Mouse (Mus musculus): Measurements from ENCODE around the gene Zfp605.
"Not testable (repeated sequence)": the region's sequence is repeated elsewhere in the genome, so short reads cannot be mapped to it uniquely, and the experiment has no call there.

The Zfp605 gene

DNA sequence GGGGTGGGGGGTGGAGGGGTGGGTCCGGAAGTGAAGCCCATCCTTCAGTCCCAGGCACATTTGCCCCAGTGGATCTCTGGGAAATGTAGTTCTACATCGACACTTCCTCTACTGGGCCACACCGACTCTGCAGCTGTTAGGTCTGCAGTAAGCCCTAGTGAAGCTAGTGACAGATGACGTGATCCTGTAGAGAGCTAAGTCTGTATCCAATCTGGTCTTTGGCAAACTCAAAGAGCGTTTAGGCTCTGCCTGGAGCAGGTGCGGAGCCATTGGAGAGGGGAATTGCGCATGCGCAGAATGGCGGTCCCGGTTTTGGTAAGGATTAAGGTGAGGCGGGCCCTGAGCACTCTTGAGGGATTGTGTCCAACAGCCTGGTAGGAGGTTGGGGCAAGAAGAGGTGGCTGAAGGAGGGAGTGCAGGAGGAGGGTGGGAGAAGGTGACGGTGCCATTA lies at the start of gene Zfp605:
Gene Zfp605 (plus strand): TSS at position 102 of the 451 bp plus-strand sequence.
- peak; percentile 68 for DNase-seq (ENCODE audit: low read depth)

- DNase-seq (ENCODE audit: low read depth), result not testable (repeated sequence)
These were observed 37.5 kb upstream of the Zfp605 start, which contains the start of gene Gm17655 for GRCm38 (mm10) chr5:110072413-110072812. Gm17655 (minus strand) TSS chr5:110072513.

DNA sequence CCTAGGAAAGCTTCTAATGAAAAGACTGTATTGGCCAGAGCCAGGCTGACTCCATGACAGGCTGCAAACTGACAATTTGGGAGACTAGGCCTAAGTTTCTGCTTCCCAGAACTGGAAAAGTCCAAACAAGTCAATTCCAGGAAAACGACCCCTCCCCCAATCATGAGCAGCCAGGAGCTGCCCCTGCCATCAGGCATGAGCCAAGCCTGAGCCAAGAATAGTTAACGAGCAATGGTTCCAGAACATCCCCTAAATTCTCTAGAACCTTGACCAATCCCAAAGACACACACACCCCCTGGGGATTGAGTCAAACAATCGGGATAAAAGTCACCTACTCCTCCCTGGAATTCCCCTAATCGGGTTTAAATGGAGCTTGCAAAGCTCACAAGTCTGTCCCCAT lies 26.9 kb upstream of the Zfp605 start:
- no peak for DNase-seq (ENCODE audit: low read depth)

- DNase-seq (ENCODE audit: low read depth), result no peak
These were observed 23.6 kb upstream of the Zfp605 start for GRCm38 (mm10) chr5:110086161-110086866.

GRCm38 (mm10) chr5:110091546-110091945 lies 18.3 kb upstream of the Zfp605 start:
- no peak for DNase-seq (ENCODE audit: low read depth)

- peak; percentile 93 for DNase-seq (ENCODE audit: low read depth)
These were observed 15.7 kb upstream of the Zfp605 start, which contains the start of gene Gm35315 for GRCm38 (mm10) chr5:110094030-110094846. Gm35315 (minus strand) TSS chr5:110094420.

- DNase-seq (ENCODE audit: low read depth), result no peak
These were observed 15.1 kb upstream of the Zfp605 start for GRCm38 (mm10) chr5:110094847-110095213.

- DNase-seq (ENCODE audit: low read depth), result no peak
These were observed 10.9 kb upstream of the Zfp605 start for GRCm38 (mm10) chr5:110098991-110099477.

DNA sequence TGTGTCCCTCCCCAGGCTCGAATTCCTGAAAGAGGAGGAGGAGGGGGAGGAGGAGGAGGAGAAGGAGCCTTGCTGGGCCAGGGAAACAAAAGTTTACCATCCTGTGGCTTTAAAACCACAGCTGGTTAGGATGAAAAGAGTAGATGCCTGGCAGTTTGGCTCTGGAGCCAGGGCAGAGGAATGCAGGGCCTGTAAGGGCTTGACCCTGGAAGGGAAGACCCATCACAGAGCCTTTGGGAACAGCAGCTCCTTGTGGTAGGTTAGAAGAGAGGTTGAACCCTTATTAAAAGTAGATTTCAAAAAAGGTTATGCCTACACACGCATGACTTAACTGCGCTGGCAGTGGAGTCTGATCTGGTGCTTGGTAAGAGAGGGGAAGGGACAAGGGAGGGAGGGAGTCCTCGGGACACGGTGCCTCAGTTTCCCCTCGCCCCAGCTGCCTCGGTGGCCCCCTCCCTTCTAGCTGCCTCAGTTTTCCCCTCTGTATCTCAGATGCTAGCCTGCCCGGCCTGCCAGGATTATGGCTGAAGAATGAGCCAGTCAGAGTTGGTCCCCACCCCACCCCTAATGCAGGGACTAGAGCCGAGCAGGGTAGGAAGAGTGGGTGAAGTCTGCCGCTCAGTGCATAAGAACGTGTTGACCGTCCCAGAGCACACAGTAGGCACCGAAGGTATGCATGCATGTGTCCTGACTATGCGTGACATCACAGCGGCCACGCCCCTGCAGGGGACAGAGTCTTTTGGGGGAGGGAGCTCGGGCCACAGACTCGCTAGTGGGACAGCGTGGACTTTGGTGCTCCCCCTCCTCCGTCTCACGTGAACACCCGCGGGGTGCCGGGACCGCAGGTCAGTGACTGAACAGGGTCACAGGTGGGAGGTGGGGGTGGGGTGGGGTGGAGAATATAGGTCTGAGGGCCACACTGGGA lies 10.0 kb upstream of the Zfp605 start, which contains the start of gene Plcxd1:
Gene Plcxd1 (plus strand): TSS at position 314 of the 925 bp plus-strand sequence.
- DNase-seq (ENCODE audit: low read depth), result peak; percentile 42

- DNase-seq (ENCODE audit: low read depth), result no peak
These were observed 8.8 kb upstream of the Zfp605 start for GRCm38 (mm10) chr5:110100921-110101631.

GRCm38 (mm10) chr5:110101716-110102347 lies 8.1 kb upstream of the Zfp605 start:
- no peak for DNase-seq (ENCODE audit: low read depth)

DNA sequence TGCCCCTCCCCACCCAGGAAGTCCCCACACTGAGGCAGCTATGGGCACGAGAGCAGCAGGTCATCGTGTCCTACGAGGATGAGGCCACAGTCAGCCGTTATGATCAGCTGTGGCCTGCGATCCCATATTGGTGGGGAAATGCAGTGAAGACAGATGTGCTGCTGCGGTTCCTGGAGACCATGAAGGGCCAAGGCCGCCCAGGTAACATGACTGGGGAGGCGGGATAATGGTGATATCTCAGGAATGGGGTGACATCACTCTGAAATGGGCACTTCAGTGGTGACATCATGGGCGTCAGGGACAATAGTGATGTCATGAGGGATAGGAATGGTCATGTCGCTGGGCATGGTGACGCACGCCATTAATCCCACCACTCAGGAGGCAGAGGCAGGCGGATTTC lies 7.5 kb upstream of the Zfp605 start:
- DNase-seq (ENCODE audit: low read depth), result no peak

DNA sequence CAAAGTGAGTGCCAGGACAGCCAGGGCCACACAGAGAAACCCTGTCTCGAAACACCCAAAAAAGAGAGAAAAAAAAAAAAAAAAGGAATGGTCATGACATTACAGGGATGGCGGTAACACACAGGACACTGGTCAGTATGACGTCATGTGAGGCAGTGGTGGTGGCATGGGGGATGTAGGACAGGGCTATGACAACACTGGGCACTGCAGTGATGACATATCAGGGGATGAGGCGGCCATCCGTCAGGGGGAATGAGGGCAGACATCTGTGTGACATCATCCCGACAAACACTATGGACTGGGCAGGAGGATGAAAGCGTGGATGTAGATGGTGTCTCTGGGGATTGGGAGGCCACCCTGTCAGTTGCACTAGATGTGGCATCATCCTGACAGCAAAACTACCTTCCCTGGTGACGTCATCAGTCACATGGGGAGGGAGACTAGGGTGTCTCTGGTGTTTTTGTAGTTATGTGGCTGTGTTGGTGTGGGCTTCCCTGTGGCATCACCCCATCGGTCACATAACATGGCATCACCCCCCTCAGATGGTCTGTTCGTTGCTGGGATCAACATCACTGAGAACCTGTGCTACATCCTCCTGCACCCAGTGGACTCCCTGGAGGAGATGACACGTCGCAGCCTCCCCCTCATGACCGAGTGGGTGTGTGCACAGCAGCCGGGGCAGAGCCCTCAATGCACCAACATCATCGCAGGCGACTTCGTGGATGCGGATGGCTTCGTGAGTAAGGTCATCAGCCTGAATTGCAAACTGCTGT lies 6.9 kb upstream of the Zfp605 start:
- DNase-seq (ENCODE audit: low read depth), result no peak

GRCm38 (mm10) chr5:110103901-110104615 lies 5.8 kb upstream of the Zfp605 start:
- no peak for DNase-seq (ENCODE audit: low read depth)

DNA sequence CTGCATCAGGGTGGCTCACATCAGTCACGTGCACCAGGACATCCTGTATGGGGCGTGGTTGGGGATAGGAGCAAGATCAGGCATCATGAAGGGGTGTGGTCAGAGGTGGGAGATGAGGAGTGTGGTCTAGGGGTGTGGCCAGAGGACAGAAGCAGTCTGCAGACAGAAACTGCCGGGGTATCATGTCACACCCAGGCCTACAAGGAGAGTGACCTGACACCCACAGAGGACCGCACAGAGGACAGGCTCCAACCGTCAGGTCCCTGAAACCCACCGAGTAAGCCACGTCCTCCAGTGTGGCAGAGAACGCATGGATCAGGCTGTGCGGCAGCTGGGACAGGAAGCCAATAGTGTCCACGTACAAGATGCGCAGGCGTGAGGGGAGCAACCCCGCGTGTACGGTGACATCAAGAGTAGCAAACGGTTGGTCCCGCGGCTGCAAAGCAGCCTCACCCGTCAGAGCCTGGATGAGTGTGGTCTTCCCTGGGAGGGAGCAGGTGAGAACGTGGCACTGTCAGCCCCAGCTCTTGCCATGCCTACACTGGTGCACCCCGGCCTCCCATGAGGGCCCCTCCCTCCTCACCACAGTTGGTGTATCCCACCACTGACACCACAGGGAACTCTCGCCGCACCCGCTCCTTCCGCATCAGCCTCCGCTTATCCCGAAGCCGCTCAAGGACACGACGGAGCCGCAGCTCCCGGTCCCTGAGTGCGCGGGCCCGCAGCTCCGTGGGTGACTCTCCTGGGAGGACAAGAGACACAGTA lies 5.1 kb upstream of the Zfp605 start:
- DNase-seq (ENCODE audit: low read depth), result no peak

DNA sequence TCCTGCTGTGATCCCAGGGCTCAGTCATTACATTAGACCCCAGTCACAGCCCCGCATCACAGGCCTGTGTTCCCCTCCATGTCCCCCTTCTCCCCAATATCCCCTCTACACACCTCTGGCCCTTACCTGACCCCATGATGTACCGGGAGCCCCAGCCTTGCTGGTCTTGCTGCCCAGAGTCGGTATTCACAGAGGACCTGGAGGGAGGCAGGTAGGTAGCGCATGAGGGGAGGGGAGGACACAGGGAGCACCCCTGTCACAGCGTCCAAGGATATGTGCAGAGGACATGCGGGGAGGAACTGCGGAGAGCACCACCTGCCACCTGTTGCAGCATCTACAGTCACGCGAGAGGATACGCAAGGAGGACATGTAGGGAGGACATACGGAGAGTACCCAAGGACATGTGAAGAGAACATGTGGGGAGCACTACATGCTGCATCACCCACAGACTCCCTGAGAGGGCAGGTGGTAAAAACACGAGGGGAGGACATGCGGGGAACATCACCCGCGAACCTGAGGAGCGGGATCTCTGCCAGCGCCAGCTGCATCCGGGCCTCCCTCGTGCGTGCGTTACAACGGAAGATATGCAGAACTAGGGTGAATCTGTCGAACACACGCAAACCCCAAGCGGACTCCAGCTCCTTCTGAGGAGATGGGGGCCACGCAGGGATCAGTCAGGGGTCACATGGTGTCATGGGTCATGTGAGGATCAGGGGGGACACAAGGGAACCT lies 3.6 kb upstream of the Zfp605 start:
- DNase-seq (ENCODE audit: low read depth), result no peak

DNA sequence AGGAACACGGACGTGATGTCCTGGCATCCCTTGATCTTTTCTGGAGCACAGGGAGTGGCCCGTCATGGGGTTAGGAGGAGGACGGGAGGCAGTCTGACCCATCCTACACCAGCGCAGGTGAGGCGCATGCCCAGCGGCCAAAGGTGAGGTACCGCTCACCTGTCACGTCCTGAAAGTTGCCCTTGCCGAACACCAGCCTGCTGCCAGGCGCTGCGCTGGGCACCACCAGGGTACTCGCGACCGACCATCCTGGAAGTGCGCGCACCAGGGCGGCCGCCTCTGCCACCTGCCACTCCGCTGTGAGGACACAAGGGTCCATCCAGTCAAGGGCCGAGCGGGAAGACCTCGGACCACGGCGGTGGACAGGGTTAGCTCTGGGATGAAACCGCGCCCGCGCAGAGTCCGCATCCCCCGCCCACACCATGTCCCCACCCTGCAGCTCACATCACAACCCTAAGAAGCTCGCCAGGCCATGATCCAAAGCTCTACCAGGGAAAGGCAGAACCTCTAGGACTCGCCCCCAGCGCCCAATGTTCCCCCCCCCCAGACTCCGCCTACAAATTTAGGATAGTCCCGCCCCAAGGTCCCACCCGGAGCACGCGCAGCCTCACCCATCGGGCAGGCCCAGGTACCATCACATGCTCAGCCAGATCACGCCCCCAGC lies 2.9 kb upstream of the Zfp605 start:
- DNase-seq (ENCODE audit: low read depth), result no peak
